Mouse (Mus musculus) midbrain, embryonic 14.5 days (tissue): Measurements from ENCODE around the gene Usp2. TPM values are rescaled to one million over a fixed set of nuclear protein-coding genes. Genes with fewer than 3 reads are reported as not detected.
"Not testable (repeated sequence)": the region's sequence is repeated elsewhere in the genome, so short reads cannot be mapped to it uniquely, and the experiment has no call there.

ENCODE experiments used
- ATAC-seq: fragments of 200-750 bp; cut with Nextera tagmentation; 2 replicates; pipeline ENCODE4 v1.8.0; 2017; ENCODE audit warnings: moderate number of reproducible peaks, moderate library complexity; ENCODE audit not compliant: low FRiP score, low TSS enrichment
- DNase-seq: peaks from one replicate; pipeline ENCODE4 v3.0.0-alpha.2; 2015
- H3K27ac ChIP-seq: fragments of 300-500 bp; sonication (generic); replicated peaks from 2 replicates; pipeline ENCODE4 v1.5.1; 2014; ENCODE audit warnings: mild to moderate bottlenecking, low read depth, low read length, moderate library complexity
- H3K27me3 ChIP-seq: fragments of 300-500 bp; sonication (generic); 2 replicates; pipeline ENCODE4 v1.6.1; 2014; ENCODE audit warnings: low read length, control low read depth, mixed read lengths; ENCODE audit not compliant: control insufficient read depth, insufficient read depth
- H3K36me3 ChIP-seq: fragments of 300-500 bp; sonication (generic); 2 replicates; pipeline ENCODE4 v1.6.1; 2014; ENCODE audit warnings: low read length, control low read depth; ENCODE audit not compliant: control insufficient read depth, insufficient read depth
- H3K4me1 ChIP-seq: fragments of 300-500 bp; sonication (generic); 2 replicates; pipeline ENCODE4 v1.6.1; 2014; ENCODE audit warnings: mild to moderate bottlenecking, antibody characterized with exemption, low read length, control low read depth; ENCODE audit not compliant: control insufficient read depth, insufficient read depth
- H3K4me2 ChIP-seq: fragments of 300-500 bp; sonication (generic); 2 replicates; pipeline ENCODE4 v1.6.1; 2014; ENCODE audit warnings: mild to moderate bottlenecking, low read length, moderate library complexity
- H3K4me3 ChIP-seq: fragments of 300-500 bp; sonication (generic); replicated peaks from 2 replicates; pipeline ENCODE4 v1.5.1; 2014; ENCODE audit warnings: low read depth, low read length
- H3K9ac ChIP-seq: fragments of 300-500 bp; sonication (generic); replicated peaks from 2 replicates; pipeline ENCODE4 v1.6.1; 2014; ENCODE audit warnings: mild to moderate bottlenecking, low read length, moderate library complexity
- H3K9me3 ChIP-seq: fragments of 300-500 bp; sonication (generic); 2 replicates; pipeline ENCODE4 v1.6.1; 2016; ENCODE audit warnings: low read length, control low read depth, mixed read lengths; ENCODE audit not compliant: control insufficient read depth
- WGBS: fragments of 180-500 bp; shearing (Covaris S2); extraction: QIAGEN DNeasy Blood & Tissue Kit; methylation state at CpG from one replicate; pipeline ENCODE4 v1.1.7; 2014; 5-methylcytosine and 5-hydroxymethylcytosine counted together
- polyA plus RNA-seq: library from polyadenylated mRNA; unstranded; fragments of >200 nt; fragmentation: Nextera tagmentation; extraction: Ambion mirVana; gene quantifications from 2 replicates; pipeline ENCODE4 v1.2.1, GENCODE M21; 2014

The Usp2 gene
- polyA plus RNA-seq, 1 experiment from 2014 or later: 6.6 TPM

DNA sequence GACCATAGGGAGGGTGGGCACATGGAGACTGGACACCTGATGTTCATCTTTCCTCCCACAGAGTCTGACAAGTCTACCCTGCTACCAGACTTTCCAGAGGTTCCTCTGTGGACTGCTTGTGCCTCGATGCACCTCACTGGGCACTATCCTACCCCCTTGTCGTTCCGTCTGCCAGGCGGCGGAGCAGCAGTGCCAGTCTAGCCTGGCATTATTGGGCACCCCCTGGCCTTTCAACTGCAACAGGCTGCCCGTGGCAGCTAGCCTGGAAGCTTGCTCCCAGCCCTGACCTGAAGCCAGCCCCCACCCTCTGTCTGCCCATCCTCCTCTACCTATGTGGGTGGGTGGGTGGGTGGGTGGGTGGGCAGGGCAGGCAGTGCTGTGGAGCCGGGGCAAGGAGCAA lies 39.4 kb downstream of the Usp2 start:
- H3K4me3 ChIP-seq: no peak overlapping the region
- H3K4me2 ChIP-seq: no peak overlapping the region
- no peak overlapping the region for H3K27ac ChIP-seq
- ATAC-seq (no peak), DNase-seq (no peak)
- H3K4me1 ChIP-seq: peaks cover 26% of the 10 kb centered on the region
- H3K9ac ChIP-seq: no peak overlapping the region
- peaks cover 5% of the 10 kb centered on the region for H3K36me3 ChIP-seq
- H3K27me3 ChIP-seq: no peaks in the 10 kb centered on the region
- H3K9me3 ChIP-seq: no peaks in the 10 kb centered on the region
- 92% methylated on average over 7 of the region's 7 CpGs for WGBS

- no peak for DNase-seq
- H3K4me2 ChIP-seq: no peak overlapping the region
- no peak overlapping the region for H3K4me3 ChIP-seq
- peaks cover 5% of the 10 kb centered on the region for H3K36me3 ChIP-seq
- no peaks in the 10 kb centered on the region for H3K27me3 ChIP-seq
- peak overlapping the region; percentile 0; the same call in 1 of the 2 replicates for H3K27ac ChIP-seq
- H3K9ac ChIP-seq: no peak overlapping the region
- ATAC-seq: no peak
- H3K4me1 ChIP-seq: peaks cover 26% of the 10 kb centered on the region
- H3K9me3 ChIP-seq: no peaks in the 10 kb centered on the region
- 45% methylated on average over 4 of the region's 4 CpGs for WGBS
Measured at GRCm38 (mm10) chr9:44106596-44106995, 39.8 kb downstream of the Usp2 start.

- H3K36me3 ChIP-seq: peaks cover 5% of the 10 kb centered on the region
- H3K4me3 ChIP-seq: 0 out of 2 replicates have a peak within 1 kb of the TSS, but pooled peaks have one; percentile 1
- WGBS: 11% methylated on average over 8 of the region's 8 CpGs
- H3K9ac ChIP-seq: 0 out of 2 replicates have a peak within 1 kb of the TSS, but pooled peaks have one; percentile 20
- no peaks in the 10 kb centered on the region for H3K9me3 ChIP-seq
- H3K27ac ChIP-seq: peak within 1 kb of the TSS; percentile 0
- DNase-seq: peak; percentile 66
- no peaks in the 10 kb centered on the region for H3K27me3 ChIP-seq
- ATAC-seq: peak; percentile 34; the same call in 1 of the 2 replicates
- peaks cover 26% of the 10 kb centered on the region for H3K4me1 ChIP-seq
- H3K4me2 ChIP-seq: peak within 1 kb of the TSS; percentile 44
Measured at GRCm38 (mm10) chr9:44107110-44107509, 40.3 kb downstream of the Usp2 start, which contains the start of gene C1qtnf5. Gene C1qtnf5, plus strand, starts transcription at chr9:44107245.

DNA sequence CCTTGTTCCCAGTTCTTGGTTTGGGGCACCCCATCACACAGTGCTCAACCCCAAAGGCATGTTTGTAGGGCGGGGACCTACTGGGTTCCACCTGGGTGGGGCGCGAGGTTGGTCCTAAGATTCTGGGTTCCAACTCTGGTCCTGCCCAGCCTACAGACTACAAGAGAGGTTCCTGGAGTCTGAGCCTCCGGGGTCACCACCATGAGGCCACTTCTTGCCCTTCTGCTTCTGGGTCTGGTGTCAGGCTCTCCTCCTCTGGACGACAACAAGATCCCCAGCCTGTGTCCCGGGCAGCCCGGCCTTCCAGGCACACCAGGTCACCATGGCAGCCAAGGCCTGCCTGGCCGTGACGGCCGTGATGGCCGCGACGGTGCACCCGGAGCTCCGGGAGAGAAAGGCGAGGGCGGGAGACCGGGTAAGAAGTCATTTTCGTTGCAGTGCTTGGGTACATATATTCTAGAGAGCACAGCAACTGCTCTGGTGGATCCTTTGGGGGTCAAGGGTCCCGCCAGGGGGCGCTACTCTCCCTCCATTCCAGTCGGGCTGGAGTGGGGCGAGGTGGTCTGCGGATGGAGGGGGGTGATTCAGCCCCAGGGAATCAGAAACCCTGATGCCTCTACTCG lies 40.8 kb downstream of the Usp2 start:
- Histone ChIP-seq H3K36me3 (peaks cover 5% of the 10 kb centered on the region), H3K27me3 (no peaks in the 10 kb centered on the region), H3K27ac (no peak overlapping the region; the same call in 1 of the 2 replicates), H3K4me3 (0 out of 2 replicates have a peak overlapping the region, but pooled peaks have one; percentile 1), H3K9me3 (no peaks in the 10 kb centered on the region), H3K9ac (0 out of 2 replicates have a peak overlapping the region, but pooled peaks have one; percentile 20), H3K4me1 (peaks cover 26% of the 10 kb centered on the region), H3K4me2 (peak overlapping the region; percentile 44)
- ATAC-seq: peak; percentile 28
- WGBS: 22% methylated on average over 25 of the region's 25 CpGs
- DNase-seq: peak; percentile 65

DNA sequence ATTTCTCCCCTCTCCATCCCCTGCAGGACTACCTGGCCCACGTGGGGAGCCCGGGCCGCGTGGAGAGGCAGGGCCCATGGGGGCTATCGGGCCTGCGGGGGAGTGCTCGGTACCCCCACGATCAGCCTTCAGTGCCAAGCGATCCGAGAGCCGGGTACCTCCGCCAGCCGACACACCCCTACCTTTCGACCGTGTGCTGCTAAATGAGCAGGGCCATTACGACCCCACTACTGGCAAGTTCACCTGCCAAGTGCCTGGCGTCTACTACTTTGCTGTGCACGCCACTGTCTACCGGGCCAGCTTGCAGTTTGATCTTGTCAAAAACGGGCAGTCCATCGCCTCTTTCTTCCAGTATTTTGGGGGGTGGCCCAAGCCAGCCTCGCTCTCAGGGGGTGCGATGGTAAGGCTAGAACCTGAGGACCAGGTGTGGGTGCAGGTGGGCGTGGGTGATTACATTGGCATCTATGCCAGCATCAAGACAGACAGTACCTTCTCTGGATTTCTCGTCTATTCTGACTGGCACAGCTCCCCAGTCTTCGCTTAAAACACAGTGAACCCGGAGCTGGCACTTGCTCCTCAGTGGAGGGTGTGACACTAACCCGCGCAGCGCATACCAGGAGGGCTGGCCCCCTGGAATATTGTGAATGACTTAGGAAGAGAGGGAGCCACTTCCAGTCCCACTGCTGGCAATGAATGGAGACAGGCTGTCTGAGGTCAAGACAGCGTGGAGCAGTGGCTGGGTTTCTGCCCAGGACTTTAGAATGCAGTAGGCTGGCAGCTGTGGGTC lies 41.6 kb downstream of the Usp2 start:
- no peaks in the 10 kb centered on the region for H3K9me3 ChIP-seq
- WGBS: 80% methylated on average over 31 of the region's 31 CpGs
- H3K36me3 ChIP-seq: peaks cover 5% of the 10 kb centered on the region
- ATAC-seq: no peak
- no peak for DNase-seq
- H3K27me3 ChIP-seq: no peaks in the 10 kb centered on the region
- H3K27ac ChIP-seq: no peak overlapping the region
- peaks cover 26% of the 10 kb centered on the region for H3K4me1 ChIP-seq
- 0 out of 2 replicates have a peak overlapping the region, but pooled peaks have one; percentile 6 for H3K9ac ChIP-seq
- H3K4me3 ChIP-seq: no peak overlapping the region
- H3K4me2 ChIP-seq: peak overlapping the region; percentile 44

- H3K4me2 ChIP-seq: peak overlapping the region; percentile 21
- peaks cover 5% of the 10 kb centered on the region for H3K36me3 ChIP-seq
- H3K27me3 ChIP-seq: no peaks in the 10 kb centered on the region
- H3K4me1 ChIP-seq: peaks cover 26% of the 10 kb centered on the region
- H3K4me3 ChIP-seq: 0 out of 2 replicates have a peak overlapping the region, but pooled peaks have one; percentile 5
- 0 out of 2 replicates have a peak overlapping the region, but pooled peaks have one; percentile 6 for H3K9ac ChIP-seq
- no peak overlapping the region for H3K27ac ChIP-seq
- ATAC-seq: no peak
- peak; percentile 86 for DNase-seq
- 38% methylated on average over 9 of the region's 9 CpGs for WGBS
- H3K9me3 ChIP-seq: no peaks in the 10 kb centered on the region
Measured at GRCm38 (mm10) chr9:44109360-44110095, 42.7 kb downstream of the Usp2 start.

GRCm38 (mm10) chr9:44111909-44112308 lies 45.1 kb downstream of the Usp2 start:
- 70% methylated on average over 10 of the region's 12 CpGs for WGBS
- H3K4me1 ChIP-seq: peaks cover 26% of the 10 kb centered on the region
- ATAC-seq: not testable (repeated sequence)

GRCm38 (mm10) chr9:44113105-44113789 lies 46.4 kb downstream of the Usp2 start, which contains the start of the genes Gm49380 and Rnf26:
Gene Gm49380, minus strand, starts transcription at chr9:44113500.
Gene Rnf26, minus strand, starts transcription at chr9:44113517.
- peak; percentile 96 for ATAC-seq

More at GRCm38 (mm10) chr9:44111909-44112308, 45.1 kb downstream of the Usp2 start:
- not testable (repeated sequence) for H3K4me2 ChIP-seq, H3K36me3 ChIP-seq, H3K27ac ChIP-seq, H3K9me3 ChIP-seq, H3K4me3 ChIP-seq, H3K27me3 ChIP-seq, DNase-seq, H3K9ac ChIP-seq

More at GRCm38 (mm10) chr9:44113105-44113789, 46.4 kb downstream of the Usp2 start, which contains the start of the genes Gm49380 and Rnf26:
- Histone ChIP-seq H3K9me3 (no peaks in the 10 kb centered on the region), H3K4me2 (peak within 1 kb of the TSS; percentile 54), H3K4me3 (peak within 1 kb of the TSS; percentile 66), H3K27me3 (no peaks in the 10 kb centered on the region), H3K9ac (peak within 1 kb of the TSS; percentile 64), H3K27ac (no peak within 1 kb of the TSS), H3K4me1 (peaks cover 14% of the 10 kb centered on the region), H3K36me3 (peaks cover 5% of the 10 kb centered on the region; the same call in 1 of the 2 replicates)
- DNase-seq: peak; percentile 97
- WGBS: under 1% methylated on average over 51 of the region's 51 CpGs
